Mouse (Mus musculus) CH12F3 (cell line): ENCODE data around the gene Adgrf5.
"Not testable (repeated sequence)": the region's sequence is repeated elsewhere in the genome, so short reads cannot be mapped to it uniquely, and the experiment has no call there.

Experiments used
- in situ Hi-C: fragments of 300-500 bp; cut with MboI; formaldehyde crosslinking; loops from 2 replicates; pipeline ENCODE4 v1.14.3; 2020; ENCODE audit warnings: low sequenced_read_pairs

The Adgrf5 gene

GRCm38 (mm10) chr17:43359826-43360619 lies at the start of gene Adgrf5:
TSS of gene Adgrf5 (plus strand) at chr17:43360451.
- in situ Hi-C loops = no loop called here

GRCm38 (mm10) chr17:43325986-43326671 lies 34.1 kb upstream of the Adgrf5 start:
- in situ Hi-C loops = no loop called here

GRCm38 (mm10) chr17:43326726-43327700 lies 33.2 kb upstream of the Adgrf5 start:
- in situ Hi-C loops = no loop called here

- in situ Hi-C loops = no loop called here
Measured at GRCm38 (mm10) chr17:43327810-43328209, 32.4 kb upstream of the Adgrf5 start.

- in situ Hi-C loops = no loop called here
Measured at GRCm38 (mm10) chr17:43329216-43329615, 31.0 kb upstream of the Adgrf5 start.

GRCm38 (mm10) chr17:43329761-43330183 lies 30.5 kb upstream of the Adgrf5 start:
- in situ Hi-C loops = no loop called here

GRCm38 (mm10) chr17:43332686-43333085 lies 27.6 kb upstream of the Adgrf5 start:
- in situ Hi-C loops = no loop called here

GRCm38 (mm10) chr17:43334074-43334473 lies 26.2 kb upstream of the Adgrf5 start:
- in situ Hi-C loops = no loop called here

- in situ Hi-C loops = no loop called here
Measured at GRCm38 (mm10) chr17:43337643-43338042, 22.6 kb upstream of the Adgrf5 start.

GRCm38 (mm10) chr17:43338279-43338678 lies 22.0 kb upstream of the Adgrf5 start:
- in situ Hi-C loops = no loop called here

GRCm38 (mm10) chr17:43346499-43346898 lies 13.8 kb upstream of the Adgrf5 start:
- in situ Hi-C loops = not testable (repeated sequence)

GRCm38 (mm10) chr17:43357902-43358539 lies 2.2 kb upstream of the Adgrf5 start:
- in situ Hi-C loops = no loop called here

- in situ Hi-C loops = no loop called here
Measured at GRCm38 (mm10) chr17:43361021-43361420, 770 bp downstream of the Adgrf5 start.

GRCm38 (mm10) chr17:43362362-43362761 lies 2.1 kb downstream of the Adgrf5 start:
- in situ Hi-C loops = no loop called here

GRCm38 (mm10) chr17:43362881-43363280 lies 2.6 kb downstream of the Adgrf5 start:
- in situ Hi-C loops = no loop called here

GRCm38 (mm10) chr17:43363921-43364320 lies 3.7 kb downstream of the Adgrf5 start:
- in situ Hi-C loops = no loop called here

- in situ Hi-C loops = no loop called here
Measured at GRCm38 (mm10) chr17:43365297-43365696, 5.0 kb downstream of the Adgrf5 start.

GRCm38 (mm10) chr17:43366486-43366885 lies 6.2 kb downstream of the Adgrf5 start:
- in situ Hi-C loops = no loop called here

GRCm38 (mm10) chr17:43368171-43368576 lies 7.9 kb downstream of the Adgrf5 start:
- in situ Hi-C loops = no loop called here

GRCm38 (mm10) chr17:43372604-43373003 lies 12.4 kb downstream of the Adgrf5 start:
- in situ Hi-C loops = no loop called here
